Mouse (Mus musculus): ENCODE results near the gene Cacna2d2. TPM values are rescaled to one million over a fixed set of nuclear protein-coding genes. Genes with fewer than 3 reads are reported as not detected.

Cacna2d2 gene
- polyA plus RNA-seq, 3 experiments from 2014 or later: 0.19 to 0.44 TPM; not detected in 1

DNA sequence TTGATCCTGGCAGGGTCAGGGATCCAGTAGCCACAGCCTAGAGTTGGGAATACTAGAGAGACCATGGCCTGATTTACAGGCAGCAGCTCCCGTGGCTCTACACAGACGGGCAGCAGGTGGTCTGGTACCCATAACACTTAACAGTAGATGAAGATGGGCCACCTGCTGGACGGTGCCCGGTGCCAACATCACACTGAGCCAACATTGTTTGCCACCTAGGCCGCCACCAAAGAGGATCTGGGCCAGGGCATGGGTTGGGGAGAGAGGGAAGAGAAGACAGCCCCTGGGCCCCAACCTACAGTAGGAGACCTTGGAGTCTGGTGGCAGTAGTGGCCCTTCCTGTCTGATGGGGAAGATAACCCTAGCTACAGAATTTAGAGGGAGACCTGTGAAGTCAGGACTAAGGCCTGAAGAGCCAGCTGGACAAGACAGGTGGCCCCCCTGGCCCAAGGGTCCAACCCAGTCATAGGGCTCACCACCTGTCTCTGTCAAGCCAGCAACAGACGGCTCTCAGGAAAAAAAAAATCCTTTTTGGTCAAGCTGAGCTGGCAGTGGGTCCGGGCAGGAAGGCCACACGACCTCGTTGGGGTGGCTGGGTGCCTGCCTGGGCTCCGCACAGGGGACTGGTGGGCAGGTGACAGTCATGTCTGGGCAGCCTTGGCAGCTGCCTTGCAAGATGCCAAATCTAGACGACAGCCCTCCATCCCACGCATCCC, 102.9 kb downstream of the Cacna2d2 start:
- no peak for ATAC-seq

DNA sequence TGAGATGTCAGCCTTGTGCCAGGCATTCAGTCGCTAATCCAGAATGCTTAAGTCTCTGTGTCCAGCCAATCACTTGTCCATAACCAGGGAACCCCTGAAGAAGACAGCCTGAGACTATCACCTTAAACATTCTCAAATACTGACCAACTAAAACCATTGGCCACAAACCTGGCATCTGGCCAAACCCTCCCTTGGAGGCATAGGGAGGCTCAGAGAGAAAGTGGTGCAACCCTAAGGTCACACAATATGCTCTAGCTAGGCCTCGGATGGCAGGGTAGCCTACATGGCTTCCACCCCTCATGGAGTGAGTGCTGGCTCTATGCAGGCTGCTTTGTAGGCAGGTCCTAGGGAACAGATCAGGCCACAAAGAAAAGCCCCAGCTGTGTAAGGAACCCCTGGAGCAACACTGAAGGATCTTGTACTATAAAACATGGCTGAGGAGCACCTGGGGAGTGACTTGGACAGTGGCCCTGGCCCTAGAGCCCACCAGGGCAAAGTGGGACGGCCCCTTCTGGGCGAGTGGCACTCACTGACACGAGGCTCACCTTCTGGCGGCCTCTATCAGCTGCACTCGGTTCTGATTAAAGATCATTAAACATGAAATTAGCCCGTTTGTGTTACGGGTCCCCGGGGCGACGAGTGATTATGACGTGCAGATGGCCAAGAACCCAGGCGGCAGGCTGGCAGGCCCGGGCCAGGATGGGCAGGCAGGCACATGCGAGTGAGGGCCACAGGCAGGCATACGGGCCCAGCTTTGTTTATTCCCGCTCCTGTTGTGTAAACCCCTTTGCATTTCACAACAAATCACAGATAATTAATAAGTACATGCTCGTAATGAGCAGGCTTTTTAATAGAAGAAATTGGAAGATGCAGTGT, 105.5 kb downstream of the Cacna2d2 start:
- no peak for ATAC-seq

DNA sequence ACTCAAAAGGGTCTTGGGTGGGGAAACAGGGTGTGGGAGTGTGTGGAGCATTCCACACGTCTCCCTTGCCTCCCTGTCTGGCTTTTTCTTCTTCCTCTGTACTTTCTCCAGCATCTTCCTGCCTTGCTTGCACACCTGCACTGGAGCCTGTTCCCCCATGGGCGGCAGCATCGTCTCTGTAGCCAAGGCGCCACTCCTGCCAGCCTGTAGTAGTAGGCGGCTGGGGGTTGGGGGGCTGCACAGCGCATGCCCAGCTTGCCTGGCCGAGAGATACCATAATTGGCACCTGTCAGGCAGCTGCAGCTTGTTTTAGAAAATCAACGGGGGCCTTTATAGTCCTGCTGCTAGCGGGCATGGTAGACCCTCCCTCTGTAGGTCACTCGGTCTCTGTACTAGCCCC, 108.9 kb downstream of the Cacna2d2 start:
- ATAC-seq: no peak

DNA sequence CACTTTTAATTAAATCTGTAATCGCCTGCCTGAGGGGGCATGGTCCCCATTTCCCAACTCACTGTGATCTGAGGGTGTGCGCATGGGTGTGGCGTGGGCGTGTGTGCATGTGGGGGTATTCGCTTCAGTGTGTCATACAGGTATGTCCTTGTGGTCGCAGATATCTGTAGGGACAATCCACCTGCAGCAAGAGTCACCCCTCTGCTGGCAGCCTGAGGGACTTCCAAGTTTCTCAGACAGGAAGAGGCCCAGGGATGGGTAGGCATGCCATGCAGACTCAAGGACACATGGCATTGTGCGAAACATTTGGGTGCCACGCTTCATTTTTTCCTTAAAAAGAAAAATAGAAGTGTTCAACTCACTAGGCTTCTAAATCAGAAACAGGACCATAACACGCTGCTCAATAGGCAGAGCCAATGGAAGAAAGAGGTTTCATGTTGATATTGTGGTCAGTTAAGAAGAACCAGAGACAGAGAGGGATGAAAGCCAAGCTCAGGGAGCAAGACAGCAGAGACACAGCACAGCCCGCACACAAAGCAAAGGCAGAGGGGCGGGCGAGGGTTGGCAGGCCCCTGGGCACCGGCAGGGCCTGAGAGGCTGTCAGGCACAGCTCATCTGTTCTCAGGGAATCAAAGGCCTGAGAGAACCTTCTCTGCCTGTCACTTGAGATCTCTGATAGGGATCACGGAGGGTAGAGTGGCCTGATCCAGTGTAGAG, 111.1 kb downstream of the Cacna2d2 start:
- no peak for ATAC-seq

- ATAC-seq: no peak
Observed at GRCm38 (mm10) chr9:107511436-107511835, 112.0 kb downstream of the Cacna2d2 start.

GRCm38 (mm10) chr9:107512326-107512725, 112.9 kb downstream of the Cacna2d2 start:
- no peak for ATAC-seq

DNA sequence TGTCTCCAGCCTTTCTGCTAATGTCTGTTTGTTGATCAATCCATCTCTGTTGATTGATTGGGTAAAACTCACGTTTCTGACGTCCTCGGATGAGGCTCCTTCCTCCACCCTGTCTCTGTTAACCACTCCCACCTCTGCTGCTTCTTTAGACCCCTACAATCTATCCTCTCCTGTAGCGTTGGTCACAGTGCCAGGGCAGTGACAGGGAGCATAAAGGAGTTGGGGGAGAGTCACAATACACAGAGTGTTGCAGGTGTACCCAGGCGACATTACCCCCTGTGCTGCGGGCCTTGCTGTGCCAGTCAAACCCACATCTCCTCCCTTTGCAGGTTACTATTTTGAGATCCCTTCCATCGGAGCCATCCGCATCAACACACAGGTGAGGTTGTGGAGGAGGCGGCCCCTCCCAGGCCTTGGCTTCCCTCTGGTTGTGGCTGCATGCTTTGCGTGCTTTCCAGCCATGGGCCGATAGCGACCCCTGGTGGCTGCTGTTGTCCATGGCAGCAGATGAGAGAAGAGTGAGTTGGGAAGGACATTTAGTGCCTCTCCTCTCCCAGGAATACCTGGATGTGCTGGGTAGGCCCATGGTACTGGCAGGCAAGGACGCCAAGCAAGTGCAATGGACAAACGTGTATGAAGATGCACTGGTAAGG, 115.0 kb downstream of the Cacna2d2 start:
- ATAC-seq: no peak

GRCm38 (mm10) chr9:107520331-107520730, 120.9 kb downstream of the Cacna2d2 start:
- no peak for ATAC-seq

DNA sequence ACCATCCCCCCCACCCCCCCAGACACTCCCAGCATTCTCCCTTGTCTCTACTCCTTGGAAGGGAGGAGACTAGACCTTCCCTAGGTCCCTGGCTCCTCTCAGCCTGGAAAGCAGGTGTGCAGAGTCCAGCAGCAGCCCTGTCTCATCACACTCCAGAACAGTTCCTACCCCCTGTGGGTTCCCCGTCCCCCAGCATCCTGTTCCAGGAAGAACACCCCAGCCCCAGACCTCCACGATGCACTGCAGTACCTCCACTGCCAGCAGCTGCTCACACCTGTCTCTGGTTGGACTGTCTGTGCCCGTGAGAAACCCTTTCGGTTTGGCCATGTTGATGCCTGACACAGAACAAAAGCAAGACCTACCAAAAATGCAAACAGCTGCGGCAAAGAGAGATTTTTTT, 121.8 kb downstream of the Cacna2d2 start:
- ATAC-seq: peak; percentile 75

DNA sequence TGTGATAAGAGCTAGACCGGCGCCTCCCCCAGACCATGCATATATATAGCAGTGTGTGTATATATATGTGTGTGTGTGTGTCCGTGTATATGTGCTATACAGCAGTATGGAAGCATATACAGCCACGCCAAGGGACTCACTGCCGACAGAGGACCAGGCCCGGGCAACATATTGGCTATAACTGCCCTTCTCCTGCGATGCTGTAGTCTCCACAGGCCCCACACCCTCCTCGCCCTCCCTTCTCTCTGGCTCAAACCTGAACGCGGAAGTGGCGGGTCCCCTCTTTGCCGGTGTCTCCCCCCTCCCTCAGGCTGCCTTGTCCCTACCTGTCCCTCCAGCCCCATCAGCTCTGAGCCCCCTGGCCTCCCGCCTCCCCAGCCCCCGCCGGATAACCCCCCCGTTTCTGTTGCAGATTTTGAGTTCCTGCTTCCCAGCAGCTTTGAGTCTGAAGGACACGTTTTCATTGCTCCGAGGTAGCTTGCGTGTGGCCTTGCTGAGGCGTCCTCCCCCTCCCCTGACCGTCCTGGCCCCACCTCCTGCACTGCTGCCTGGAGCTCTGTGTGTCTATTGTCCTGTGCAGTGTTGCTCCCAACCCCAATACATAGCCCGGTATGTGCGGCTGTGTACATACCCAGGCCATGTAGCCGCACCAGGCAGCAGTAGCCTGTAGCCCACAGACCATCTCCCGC, 122.4 kb downstream of the Cacna2d2 start:
- ATAC-seq: peak; percentile 44

DNA sequence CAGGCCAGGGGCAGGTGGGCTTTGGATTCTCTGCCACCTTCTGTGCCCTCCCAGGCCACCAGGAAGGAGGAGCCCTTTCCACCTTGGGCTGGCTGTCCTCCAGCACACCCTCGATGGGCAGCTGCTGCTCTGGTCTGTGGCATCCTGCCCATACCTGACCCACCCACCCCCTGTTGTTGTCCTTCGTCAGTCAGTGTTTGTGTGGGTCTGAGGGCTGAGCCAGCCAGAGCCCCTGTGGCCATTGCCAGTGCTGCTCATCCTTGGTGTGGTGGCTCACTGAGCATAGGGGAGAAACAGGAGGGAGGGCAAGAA, 122.9 kb downstream of the Cacna2d2 start:
- ATAC-seq: no peak

DNA sequence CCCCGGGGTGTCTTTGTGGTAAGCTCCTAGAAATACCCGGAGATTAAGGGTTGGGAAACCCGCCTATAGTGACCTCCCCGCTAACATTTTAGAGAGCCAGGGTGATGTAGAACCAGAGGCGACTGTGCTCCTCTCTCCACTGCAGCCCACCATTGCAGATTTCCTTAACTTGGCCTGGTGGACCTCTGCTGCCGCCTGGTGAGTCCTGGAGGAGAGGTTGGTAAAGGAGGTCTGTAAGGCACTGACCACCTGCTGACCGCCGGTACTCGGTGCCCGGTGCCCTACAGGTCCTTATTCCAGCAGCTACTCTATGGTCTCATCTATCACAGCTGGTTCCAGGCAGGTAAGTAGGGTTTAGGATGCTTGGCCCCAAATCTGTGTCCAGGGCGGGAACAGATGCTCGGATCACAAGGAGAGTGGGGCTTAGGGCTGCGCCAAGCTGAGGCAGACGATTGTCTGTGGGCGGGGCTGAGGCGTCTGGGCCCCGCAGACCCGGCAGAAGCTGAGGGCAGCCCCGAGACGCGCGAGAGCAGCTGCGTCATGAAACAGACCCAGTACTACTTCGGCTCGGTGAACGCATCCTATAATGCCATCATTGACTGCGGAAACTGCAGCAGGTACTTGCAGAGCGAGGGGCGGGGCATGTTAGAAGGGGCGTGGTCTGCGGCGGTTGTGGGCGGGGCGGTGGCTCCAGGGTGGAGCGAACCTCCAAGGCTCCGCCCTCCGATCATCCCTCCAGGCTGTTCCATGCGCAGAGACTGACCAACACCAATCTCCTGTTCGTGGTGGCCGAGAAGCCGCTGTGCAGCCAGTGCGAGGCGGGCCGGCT, 127.0 kb downstream of the Cacna2d2 start:
- peak; percentile 61 for ATAC-seq

DNA sequence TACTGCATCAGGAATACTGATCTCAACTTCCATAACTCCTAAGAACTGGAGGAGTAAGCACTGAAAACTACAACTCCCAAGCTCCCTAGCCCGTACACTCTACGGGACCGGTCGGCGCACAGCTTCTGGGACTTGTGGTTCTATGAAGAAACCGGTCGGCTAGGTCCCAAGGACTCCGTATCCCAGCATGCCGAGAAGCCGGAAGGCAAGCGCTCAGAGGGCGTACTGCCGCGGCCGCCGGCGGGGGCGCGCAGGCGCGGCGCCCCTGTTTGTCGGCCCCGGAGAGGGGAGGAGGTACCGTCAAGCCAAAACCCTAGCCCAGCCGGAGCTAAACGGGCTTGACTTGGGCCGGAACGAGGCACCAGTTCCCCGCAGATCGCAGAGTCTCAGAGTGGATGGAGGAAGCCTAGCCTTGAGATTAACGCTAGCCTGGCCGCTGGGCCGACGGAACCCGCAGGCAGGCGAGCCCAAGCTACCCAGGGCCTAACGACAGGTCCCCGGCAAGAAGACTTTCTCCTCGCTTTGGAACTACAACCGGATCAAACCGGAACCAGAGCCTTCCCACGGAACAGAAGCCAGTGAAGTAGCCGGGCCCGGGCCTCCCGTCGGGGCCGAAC, 134.5 kb downstream of the Cacna2d2 start, which contains the start of gene Tmem115:
Gene Tmem115, plus strand, starts transcription at position 155 of the 617 bp plus-strand sequence.
- peak; percentile 99 for ATAC-seq

DNA sequence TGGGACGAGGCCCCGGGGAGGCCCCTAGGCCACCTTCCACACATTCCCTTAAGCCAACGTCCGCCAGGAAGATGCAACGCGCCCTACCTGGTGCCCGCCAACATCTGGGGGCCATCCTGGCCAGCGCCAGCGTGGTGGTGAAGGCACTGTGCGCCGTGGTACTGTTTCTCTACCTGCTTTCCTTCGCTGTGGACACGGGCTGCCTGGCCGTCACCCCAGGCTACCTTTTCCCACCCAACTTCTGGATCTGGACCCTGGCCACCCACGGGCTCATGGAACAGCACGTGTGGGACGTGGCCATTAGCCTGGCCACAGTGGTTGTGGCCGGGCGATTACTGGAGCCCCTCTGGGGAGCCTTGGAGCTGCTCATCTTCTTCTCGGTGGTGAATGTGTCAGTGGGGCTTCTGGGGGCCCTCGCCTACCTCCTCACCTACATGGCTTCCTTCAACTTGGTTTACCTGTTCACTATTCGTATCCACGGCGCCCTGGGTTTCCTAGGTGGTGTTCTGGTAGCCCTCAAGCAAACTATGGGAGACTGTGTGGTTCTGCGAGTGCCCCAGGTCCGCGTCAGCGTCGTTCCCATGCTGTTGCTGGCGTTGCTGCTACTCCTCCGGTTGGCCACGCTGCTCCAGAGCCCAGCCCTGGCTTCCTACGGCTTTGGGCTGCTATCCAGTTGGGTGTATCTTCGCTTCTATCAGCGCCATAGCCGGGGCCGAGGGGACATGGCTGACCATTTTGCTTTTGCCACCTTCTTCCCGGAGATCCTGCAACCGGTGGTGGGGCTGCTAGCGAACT, 135.2 kb downstream of the Cacna2d2 start:
- no peak for ATAC-seq

DNA sequence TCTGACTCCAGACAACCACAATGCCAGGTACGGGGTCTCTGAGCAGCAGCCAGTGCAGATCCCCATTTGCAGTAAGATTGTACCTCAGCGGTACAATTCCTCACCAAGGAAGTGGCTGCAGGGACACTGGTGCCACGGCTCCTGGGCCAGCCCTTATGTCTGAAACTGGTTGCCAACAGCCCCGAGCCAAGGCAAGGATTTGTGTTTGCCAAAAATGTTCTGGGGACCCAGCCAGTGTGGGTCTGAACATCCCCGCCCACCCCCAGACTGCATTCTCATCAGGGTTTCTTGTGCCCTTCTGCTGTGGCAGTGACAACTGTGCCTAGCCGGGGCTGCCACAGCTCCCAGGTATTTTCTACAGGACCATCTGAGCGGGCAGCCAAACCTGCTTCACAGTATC, 138.8 kb downstream of the Cacna2d2 start:
- no peak for ATAC-seq

GRCm38 (mm10) chr9:107538711-107539110, 139.3 kb downstream of the Cacna2d2 start:
- no peak for ATAC-seq

DNA sequence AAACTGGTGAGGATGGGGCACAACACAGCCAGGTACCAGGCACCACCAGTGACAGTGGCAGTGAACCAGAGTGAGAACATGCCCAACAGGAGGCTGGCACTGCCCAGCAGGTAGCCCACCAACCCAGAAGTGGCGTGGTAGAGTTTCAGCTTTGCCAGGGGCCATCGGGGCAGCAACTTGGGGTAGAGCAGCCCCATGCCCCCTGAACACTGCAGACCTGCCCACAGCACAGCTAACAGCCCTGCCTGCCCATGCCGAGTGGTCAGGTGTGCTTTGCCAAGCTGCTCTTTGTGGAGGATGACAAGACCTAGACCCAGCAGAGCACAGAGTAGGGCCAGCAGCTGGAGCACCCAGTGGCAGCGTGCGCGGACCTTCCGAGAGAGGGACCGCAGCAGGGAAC, 140.5 kb downstream of the Cacna2d2 start:
- no peak for ATAC-seq

DNA sequence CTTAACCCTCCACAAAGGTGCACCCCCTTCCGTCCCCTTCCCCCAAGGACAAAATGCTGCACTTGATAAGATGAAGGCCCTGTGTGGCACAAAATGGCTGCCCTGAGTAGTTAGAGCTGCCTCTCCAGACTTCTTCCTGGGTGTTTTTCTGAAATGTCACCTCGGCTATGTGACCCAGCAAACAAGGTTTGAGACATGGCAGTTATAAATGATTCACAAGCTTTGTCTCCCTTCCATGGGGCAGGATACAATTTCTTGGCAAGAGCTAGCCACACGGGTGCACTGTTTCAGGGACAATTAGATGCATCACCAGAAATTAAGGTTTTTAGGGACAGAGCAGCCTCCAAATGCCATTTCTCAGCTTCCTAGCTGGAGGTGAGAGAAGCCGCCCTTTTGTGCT, 141.0 kb downstream of the Cacna2d2 start:
- no peak for ATAC-seq

DNA sequence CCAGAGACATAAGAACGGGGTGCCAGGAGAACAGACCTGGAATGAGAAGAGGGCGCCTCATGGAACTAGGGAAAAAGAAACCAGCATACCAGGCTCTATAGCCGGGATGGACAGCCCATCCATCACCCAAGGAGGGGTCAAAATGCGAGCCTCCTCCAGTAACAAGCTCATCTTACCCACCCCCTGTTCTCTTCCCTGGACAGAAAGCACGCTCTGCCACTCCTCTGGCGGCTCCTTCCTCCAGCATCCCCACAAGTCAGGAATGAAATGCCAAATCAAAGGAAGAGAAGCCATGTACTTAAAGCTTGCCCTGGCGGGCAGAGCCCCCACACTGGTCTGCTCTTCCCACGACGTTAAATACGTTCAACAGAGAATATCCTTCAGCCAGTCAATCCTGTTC, 141.6 kb downstream of the Cacna2d2 start:
- ATAC-seq: no peak
